In the genomic region with DNA sequence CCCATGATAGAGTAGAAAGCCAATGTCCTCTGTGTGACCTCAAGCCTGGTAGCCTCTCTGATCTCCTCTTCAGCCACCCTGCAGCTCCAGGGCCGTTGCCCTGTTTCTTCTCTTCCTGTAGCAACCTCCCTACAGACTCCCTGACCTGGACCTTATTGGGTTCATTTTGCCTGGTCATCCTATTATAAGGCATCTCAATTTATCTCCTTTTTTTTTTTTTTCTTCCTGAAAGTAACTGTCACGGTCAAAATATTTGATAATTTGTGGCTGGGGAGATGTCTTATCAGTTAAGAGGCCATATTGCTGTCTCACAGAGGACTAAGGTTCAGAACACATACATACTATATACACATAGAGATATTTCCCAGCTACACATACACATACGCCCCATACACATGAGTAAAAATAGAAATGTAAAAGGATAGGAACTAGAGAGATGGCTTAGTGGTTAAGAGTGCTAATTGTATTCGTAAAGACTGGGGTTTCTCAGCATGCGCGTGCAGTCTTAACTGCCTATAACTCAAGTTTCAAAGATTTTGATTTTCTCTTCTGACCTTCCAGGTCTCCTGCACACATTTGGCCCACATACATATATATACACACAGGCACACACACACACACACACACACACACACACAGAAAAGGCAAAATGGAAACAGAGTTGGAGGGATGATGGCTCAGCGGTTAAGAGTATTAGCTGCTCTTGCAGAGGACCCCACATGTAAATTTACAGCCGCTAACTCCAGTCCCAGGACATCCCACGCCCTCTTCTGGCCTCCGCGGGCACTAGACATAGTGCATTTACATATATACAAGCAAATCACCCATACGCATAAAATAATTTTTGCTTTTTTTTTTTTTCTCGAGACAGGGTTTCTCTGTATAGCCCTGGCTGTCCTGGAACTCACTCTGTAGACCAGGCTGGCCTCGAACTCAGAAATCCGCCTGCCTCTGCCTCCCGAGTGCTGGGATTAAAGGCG, we compare ENCODE assay signal across 8 mouse cellular contexts. TPM values are rescaled to one million over a fixed set of nuclear protein-coding genes. Genes with fewer than 3 reads are reported as not detected.
DNase-seq lines count a peak whose midpoint lies in the region; ATAC-seq and TF ChIP-seq lines count a peak whose summit lies in the region.

No protein-coding gene starts in this region.

- peak overlapping the region; percentile 29 for H3K4me2 ChIP-seq in neural tube, embryonic 11.5 days (ENCODE audit: low read depth)

- peak; percentile 33 for TF ChIP-seq CTCF in liver, adult 2 months (IDR thresholded peaks at IDR 0.05; ENCODE audit: low read depth, low read length)

- TF ChIP-seq POLR2A in liver, adult 2 months (IDR thresholded peaks at IDR 0.05; ENCODE audit: extremely low read depth, insufficient read depth, low read length) = no peak

- H3K79me2 ChIP-seq in liver, adult 2 months (ENCODE audit: control insufficient read depth, insufficient read depth, low read length) = 0 out of 2 replicates have a peak, but pooled peaks cover 3% of the 10 kb centered on the region

- no peaks in the 10 kb centered on the region for H3K9me3 ChIP-seq in neural tube, embryonic 11.5 days (ENCODE audit: control insufficient read depth, low read length)

- H3K4me3 ChIP-seq in liver, adult 2 months (ENCODE audit: insufficient read depth, low read depth, low read length) = peak overlapping the region; percentile 45; the same call in 1 of the 2 replicates
- H3K4me3 ChIP-seq in neural tube, embryonic 11.5 days (ENCODE audit: low read depth, low read length) = peak overlapping the region; percentile 81

- no peaks in the 10 kb centered on the region for H3K27me3 ChIP-seq in liver, adult 2 months (ENCODE audit: control insufficient read depth, insufficient read depth, low read length)
- H3K27me3 ChIP-seq in neural tube, embryonic 11.5 days (ENCODE audit: control insufficient read depth, insufficient read depth, low read length) = no peaks in the 10 kb centered on the region

- peaks cover 4% of the 10 kb centered on the region for H3K4me1 ChIP-seq in liver, adult 2 months (ENCODE audit: control insufficient read depth, insufficient read depth, low read length)
- H3K4me1 ChIP-seq in neural tube, embryonic 11.5 days (ENCODE audit: control insufficient read depth, insufficient read depth, low read length) = peaks cover 4% of the 10 kb centered on the region; the same call in 1 of the 2 replicates

- WGBS in liver, adult 2 months = 35% methylated on average over 17 of the region's 17 CpGs
- 32% methylated on average over 15 of the region's 17 CpGs for WGBS in neural tube, embryonic 11.5 days

- no peak overlapping the region for H3K9ac ChIP-seq in liver, adult 2 months (ENCODE audit: low read depth, low read length)
- H3K9ac ChIP-seq in neural tube, embryonic 11.5 days (ENCODE audit: low read length) = peak overlapping the region; percentile 26; the same call in 1 of the 2 replicates

- H3K36me3 ChIP-seq in liver, adult 2 months (ENCODE audit: control insufficient read depth, insufficient read depth, low read length) = no peaks in the 10 kb centered on the region
- H3K36me3 ChIP-seq in neural tube, embryonic 11.5 days (ENCODE audit: control insufficient read depth, insufficient read depth, low read length) = no peaks in the 10 kb centered on the region; the same call in 1 of the 2 replicates

- peak; percentile 55 for DNase-seq in retina, postnatal 1 day
- DNase-seq in retina, embryonic 14.5 days (ENCODE audit: low spot score) = no peak
- peak; percentile 43 to 54 for DNase-seq in cerebellum, postnatal 25 days
- peak; percentile 57 for DNase-seq in heart, postnatal 4 days
- DNase-seq in liver, adult 2 months (ENCODE audit: extremely low read depth, low read depth, low spot score) = no peak
- DNase-seq in neural tube, embryonic 11.5 days (ENCODE audit: low spot score) = no peak
- no peak for DNase-seq in gastrocnemius, postnatal 4 days (ENCODE audit: low spot score in 2 of 2)
- DNase-seq in frontal cortex, adult 2 months (ENCODE audit: extremely low spot score in 1 of 2, low spot score in 1 of 2) = no peak

- H3K27ac ChIP-seq in liver, adult 2 months (replicated peaks; ENCODE audit: insufficient read depth, low read depth, low read length) = no peak overlapping the region
- no peak overlapping the region; the same call in 1 of the 2 replicates for H3K27ac ChIP-seq in neural tube, embryonic 11.5 days (ENCODE audit: low read depth, low read length)

- peak; percentile 1; the same call in 1 of the 2 replicates for ATAC-seq in neural tube, embryonic 11.5 days (ENCODE audit: insufficient read depth, low FRiP score, low TSS enrichment)

RNA-seq across cellular contexts. Expression of a gene that starts 0.8 kb away (rescaled TPM):
- 10 to 100 TPM; 18.7 to 19.4 TPM for total RNA-seq in heart, postnatal 4 days (2021)
- 6.6 and 9.1 TPM in 2 replicates for total RNA-seq in liver, adult 2 months (2014; rRNA removed)
- 6.4 and 6.8 TPM in 2 replicates for polyA plus RNA-seq in liver, adult 2 months (2012; rRNA removed)
- 23.2 and 23.7 TPM in 2 replicates for polyA plus RNA-seq in neural tube, embryonic 11.5 days (2014; fragmentation: Nextera tagmentation; extraction: Ambion mirVana)
- total RNA-seq in gastrocnemius, postnatal 4 days (2021) = 10 to 100 TPM; 24.9 to 25.4 TPM
- 16.9 and 18.7 TPM in 2 replicates for polyA plus RNA-seq in frontal cortex, adult 2 months (2012; rRNA removed)

RNA-seq across cellular contexts. Expression of a gene that starts 15.7 kb away (rescaled TPM):
- 100 to 1,000 TPM; 663 to 665 TPM for total RNA-seq in heart, postnatal 4 days (2021)
- total RNA-seq in liver, adult 2 months (2014; rRNA removed) = 497 and 711 TPM in 2 replicates
- 1,137 and 1,616 TPM in 2 replicates for polyA plus RNA-seq in liver, adult 2 months (2012; rRNA removed)
- 478 TPM in 2 replicates for polyA plus RNA-seq in neural tube, embryonic 11.5 days (2014; fragmentation: Nextera tagmentation; extraction: Ambion mirVana)
- 100 to 1,000 TPM; 919 to 955 TPM for total RNA-seq in gastrocnemius, postnatal 4 days (2021)
- 771 and 790 TPM in 2 replicates for polyA plus RNA-seq in frontal cortex, adult 2 months (2012; rRNA removed)

RNA-seq across cellular contexts. Expression of a gene that starts 38.1 kb away (rescaled TPM):
- 10 to 100 TPM; 26.3 to 30.2 TPM for total RNA-seq in heart, postnatal 4 days (2021)
- 3.0 and 3.7 TPM in 2 replicates for total RNA-seq in liver, adult 2 months (2014; rRNA removed)
- polyA plus RNA-seq in liver, adult 2 months (2012; rRNA removed) = 7.6 and 11.0 TPM in 2 replicates
- polyA plus RNA-seq in neural tube, embryonic 11.5 days (2014; fragmentation: Nextera tagmentation; extraction: Ambion mirVana) = 4.5 and 4.6 TPM in 2 replicates
- 10 to 100 TPM; 24.3 to 24.6 TPM for total RNA-seq in gastrocnemius, postnatal 4 days (2021)
- polyA plus RNA-seq in frontal cortex, adult 2 months (2012; rRNA removed) = 2.5 and 2.9 TPM in 2 replicates

RNA-seq across cellular contexts. Expression of a gene that starts 52.5 kb away (rescaled TPM):
- total RNA-seq in heart, postnatal 4 days (2021) = 1 to 10 TPM; 1.0 to 1.5 TPM
- not detected in 2 replicates for total RNA-seq in liver, adult 2 months (2014; rRNA removed)
- not detected in 2 replicates for polyA plus RNA-seq in liver, adult 2 months (2012; rRNA removed)
- 3.3 and 5.0 TPM in 2 replicates for polyA plus RNA-seq in neural tube, embryonic 11.5 days (2014; fragmentation: Nextera tagmentation; extraction: Ambion mirVana)
- total RNA-seq in gastrocnemius, postnatal 4 days (2021) = under 1 TPM; 0.47 to 0.57 TPM
- 0.19 TPM in 1 of 2 replicates, not detected in the other for polyA plus RNA-seq in frontal cortex, adult 2 months (2012; rRNA removed)

Comparison
In these comparisons a context has a peak if more than half of its experiments do, and no peak if none do; other contexts are left out.
1. DNase-seq: peak in retina, postnatal 1 day (single experiment), cerebellum, postnatal 25 days (2 of 2) and heart, postnatal 4 days (single experiment); none in retina, embryonic 14.5 days (single experiment), liver, adult 2 months (single experiment), neural tube, embryonic 11.5 days (single experiment), gastrocnemius, postnatal 4 days (0 of 2) and frontal cortex, adult 2 months (0 of 2).